Mouse (Mus musculus): Measurements from ENCODE around the gene Samhd1. TPM values are rescaled to one million over a fixed set of nuclear protein-coding genes. Genes with fewer than 3 reads are reported as not detected.

Gene Samhd1
- polyA plus RNA-seq, 1 experiment from 2014 or later = 20.6 TPM

DNA sequence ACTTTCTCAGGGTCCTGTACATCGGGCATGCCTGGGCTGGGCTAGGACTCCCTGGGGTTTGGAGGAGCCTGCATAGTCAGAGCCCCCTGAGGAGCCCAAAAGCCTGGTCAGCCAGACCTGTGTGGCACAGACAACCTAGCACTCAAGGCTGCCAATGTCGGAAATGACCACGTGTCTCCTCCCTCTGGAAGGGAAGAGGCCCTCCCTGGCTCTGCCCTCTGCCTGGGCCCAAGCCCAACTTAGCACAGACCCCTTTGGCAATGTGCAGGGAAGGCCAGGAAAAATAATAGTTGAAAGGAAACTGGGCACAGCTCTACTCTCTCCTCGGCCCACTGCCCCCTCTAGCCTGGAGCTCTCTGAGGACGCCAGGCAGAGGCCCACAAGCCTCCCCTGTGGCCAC lies 80.2 kb downstream of the Samhd1 start:
- H3K36me3 ChIP-seq = peaks cover 65% of the 10 kb centered on the region
- no peak overlapping the region for H3K9ac ChIP-seq (replicated peaks)

GRCm38 (mm10) chr2:157054297-157054696 lies 80.8 kb downstream of the Samhd1 start:
- Histone ChIP-seq H3K4me1 (peaks cover 37% of the 10 kb centered on the region), H3K36me3 (peaks cover 60% of the 10 kb centered on the region), H3K9me3 (no peaks in the 10 kb centered on the region), H3K27ac (replicated peaks) (no peak overlapping the region), H3K4me3 (no peak overlapping the region), H3K9ac (replicated peaks) (no peak overlapping the region), H3K4me2 (replicated peaks) (no peak overlapping the region), H3K27me3 (no peaks in the 10 kb centered on the region)
- ATAC-seq (ENCODE audit: low FRiP score, low read depth) = no peak
- 95% methylated on average over 8 of the region's 8 CpGs for WGBS

More for the DNA sequence above, 80.2 kb downstream of the Samhd1 start:
- Histone ChIP-seq H3K27me3 (no peaks in the 10 kb centered on the region), H3K9me3 (no peaks in the 10 kb centered on the region), H3K4me2 (replicated peaks) (no peak overlapping the region), H3K4me1 (peaks cover 36% of the 10 kb centered on the region), H3K27ac (replicated peaks) (no peak overlapping the region), H3K4me3 (no peak overlapping the region)
- no peak for ATAC-seq (ENCODE audit: low FRiP score, low read depth)
- 83% methylated on average over 5 of the region's 5 CpGs for WGBS

DNA sequence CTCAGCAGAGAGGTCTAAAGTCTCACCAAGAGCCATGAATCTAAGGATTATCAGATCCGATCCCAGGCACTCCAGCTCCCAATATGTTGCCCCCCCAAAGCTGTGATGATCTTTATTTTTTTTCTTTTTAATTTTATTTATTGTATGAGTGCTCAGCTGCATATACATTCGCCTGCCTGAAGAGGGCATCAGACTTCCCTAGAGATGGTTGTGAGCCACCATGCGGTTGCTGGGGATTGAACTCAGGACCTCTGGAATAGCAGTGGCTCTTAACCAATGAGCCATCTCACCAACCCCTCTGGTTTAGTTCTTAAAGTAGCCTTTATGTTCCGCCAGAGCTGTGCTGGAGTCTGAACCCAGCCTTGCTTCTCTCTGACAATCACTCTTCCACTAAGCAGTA lies 81.3 kb downstream of the Samhd1 start:
- Histone ChIP-seq H3K9ac (replicated peaks) (no peak overlapping the region), H3K9me3 (no peaks in the 10 kb centered on the region), H3K36me3 (peaks cover 62% of the 10 kb centered on the region), H3K27me3 (no peaks in the 10 kb centered on the region), H3K4me2 (replicated peaks) (no peak overlapping the region), H3K4me1 (peaks cover 36% of the 10 kb centered on the region), H3K27ac (replicated peaks) (no peak overlapping the region), H3K4me3 (no peak overlapping the region)
- ATAC-seq (ENCODE audit: low FRiP score, low read depth) = no peak
- 70% methylated on average over 4 of the region's 4 CpGs for WGBS

- Histone ChIP-seq H3K4me1 (peaks cover 34% of the 10 kb centered on the region), H3K36me3 (peaks cover 63% of the 10 kb centered on the region), H3K27ac (replicated peaks) (no peak overlapping the region), H3K4me2 (replicated peaks) (no peak overlapping the region), H3K27me3 (no peaks in the 10 kb centered on the region), H3K4me3 (no peak overlapping the region), H3K9me3 (no peaks in the 10 kb centered on the region), H3K9ac (replicated peaks) (no peak overlapping the region)
- ATAC-seq (ENCODE audit: low FRiP score, low read depth) = no peak
- WGBS = 96% methylated on average over 5 of the region's 5 CpGs
Measured at GRCm38 (mm10) chr2:157053124-157053523, 81.9 kb downstream of the Samhd1 start.

GRCm38 (mm10) chr2:157052448-157052847 lies 82.6 kb downstream of the Samhd1 start:
- 81% methylated on average over 8 of the region's 8 CpGs for WGBS
- Histone ChIP-seq H3K4me1 (peaks cover 28% of the 10 kb centered on the region), H3K4me2 (replicated peaks) (no peak overlapping the region), H3K9ac (replicated peaks) (no peak overlapping the region), H3K27me3 (no peaks in the 10 kb centered on the region), H3K36me3 (peaks cover 60% of the 10 kb centered on the region), H3K9me3 (no peaks in the 10 kb centered on the region), H3K4me3 (no peak overlapping the region), H3K27ac (replicated peaks) (no peak overlapping the region)
- ATAC-seq (ENCODE audit: low FRiP score, low read depth) = no peak

GRCm38 (mm10) chr2:157049831-157050243 lies 85.2 kb downstream of the Samhd1 start:
- H3K9me3 ChIP-seq = no peaks in the 10 kb centered on the region
- H3K4me1 ChIP-seq = peaks cover 28% of the 10 kb centered on the region
- peak overlapping the region; percentile 88 for H3K27ac ChIP-seq (replicated peaks)
- 50% methylated on average over 8 of the region's 8 CpGs for WGBS
- H3K27me3 ChIP-seq = no peaks in the 10 kb centered on the region
- peaks cover 63% of the 10 kb centered on the region for H3K36me3 ChIP-seq
- no peak overlapping the region for H3K9ac ChIP-seq (replicated peaks)
- ATAC-seq (ENCODE audit: low FRiP score, low read depth) = peak; percentile 82
- H3K4me2 ChIP-seq (replicated peaks) = peak overlapping the region; percentile 29
- H3K4me3 ChIP-seq = no peak overlapping the region

GRCm38 (mm10) chr2:157048395-157049181 lies 86.5 kb downstream of the Samhd1 start:
- Histone ChIP-seq H3K36me3 (peaks cover 62% of the 10 kb centered on the region), H3K4me3 (no peak overlapping the region), H3K27me3 (no peaks in the 10 kb centered on the region), H3K9me3 (no peaks in the 10 kb centered on the region), H3K4me1 (peaks cover 28% of the 10 kb centered on the region), H3K9ac (replicated peaks) (no peak overlapping the region; the same call in 1 of the 2 replicates), H3K27ac (replicated peaks) (peak overlapping the region; percentile 88), H3K4me2 (replicated peaks) (no peak overlapping the region)
- 96% methylated on average over 13 of the region's 13 CpGs for WGBS
- ATAC-seq (ENCODE audit: low FRiP score, low read depth) = no peak

Other genes with a start within 250 kb of the Samhd1 start
- gene Sla2, start 248.1 kb downstream of the Samhd1 start, polyA plus RNA-seq (2016; fragmentation: Nextera tagmentation; extraction: Ambion mirVana) = 0.34 and 0.37 TPM in 2 replicates
- 51.6 and 53.8 TPM in 2 replicates for gene Ndrg3, start 143.2 kb downstream of the Samhd1 start, polyA plus RNA-seq (2016; fragmentation: Nextera tagmentation; extraction: Ambion mirVana)
- 44.5 and 45.0 TPM in 2 replicates for gene Dsn1, start 128.1 kb downstream of the Samhd1 start, polyA plus RNA-seq (2016; fragmentation: Nextera tagmentation; extraction: Ambion mirVana)
- 6.9 and 7.3 TPM in 2 replicates for gene Soga1, start 56.0 kb downstream of the Samhd1 start, polyA plus RNA-seq (2016; fragmentation: Nextera tagmentation; extraction: Ambion mirVana)
- gene Tldc2, start 48.2 kb downstream of the Samhd1 start, polyA plus RNA-seq (2016; fragmentation: Nextera tagmentation; extraction: Ambion mirVana) = not detected in 2 replicates
- gene Rbl1, start 69.3 kb upstream of the Samhd1 start, polyA plus RNA-seq (2016; fragmentation: Nextera tagmentation; extraction: Ambion mirVana) = 30.5 and 30.9 TPM in 2 replicates
- 222 and 226 TPM in 2 replicates for gene Rpn2, start 143.8 kb upstream of the Samhd1 start, polyA plus RNA-seq (2016; fragmentation: Nextera tagmentation; extraction: Ambion mirVana)
- 0.42 and 0.72 TPM in 2 replicates for gene Mroh8, start 144.3 kb upstream of the Samhd1 start, polyA plus RNA-seq (2016; fragmentation: Nextera tagmentation; extraction: Ambion mirVana)
- gene Ghrh, start 212.2 kb upstream of the Samhd1 start, polyA plus RNA-seq (2016; fragmentation: Nextera tagmentation; extraction: Ambion mirVana) = 1.0 and 1.1 TPM in 2 replicates
- 66.5 and 75.6 TPM in 2 replicates for gene Manbal, start 232.3 kb upstream of the Samhd1 start, polyA plus RNA-seq (2016; fragmentation: Nextera tagmentation; extraction: Ambion mirVana)